Mouse (Mus musculus) kidney, embryonic 14.5 days (tissue): Measurements from ENCODE around the gene Sp100. TPM values are rescaled to one million over a fixed set of nuclear protein-coding genes. Genes with fewer than 3 reads are reported as not detected.

Experiments
- ATAC-seq: fragments of 200-750 bp; cut with Nextera tagmentation; 2 replicates; pipeline ENCODE4 v1.8.0; 2017; ENCODE audit warnings: moderate number of reproducible peaks, mild to moderate bottlenecking, moderate TSS enrichment, moderate library complexity; ENCODE audit not compliant: low FRiP score, low TSS enrichment
- H3K27ac ChIP-seq: fragments of 300-500 bp; sonication (generic); 2 replicates; pipeline ENCODE4 v1.5.1; 2014; ENCODE audit warnings: low read depth, mild to moderate bottlenecking, low read length, moderate library complexity, mixed read lengths
- H3K27me3 ChIP-seq: fragments of 300-500 bp; sonication (generic); 2 replicates; pipeline ENCODE4 v1.6.1; 2014; ENCODE audit warnings: mild to moderate bottlenecking, low read length; ENCODE audit not compliant: control insufficient read depth, insufficient read depth
- H3K36me3 ChIP-seq: fragments of 300-500 bp; sonication (generic); 2 replicates; pipeline ENCODE4 v1.6.1; 2014; ENCODE audit warnings: low read length, mixed read lengths; ENCODE audit not compliant: control insufficient read depth, insufficient read depth
- H3K4me1 ChIP-seq: fragments of 300-500 bp; sonication (generic); 2 replicates; pipeline ENCODE4 v1.6.1; 2014; ENCODE audit warnings: low read length, mixed read lengths; ENCODE audit not compliant: control insufficient read depth, insufficient read depth
- H3K4me2 ChIP-seq: fragments of 300-500 bp; sonication (generic); replicated peaks from 2 replicates; pipeline ENCODE4 v1.6.1; 2014; ENCODE audit warnings: low read depth, mild to moderate bottlenecking, low read length
- H3K4me3 ChIP-seq: fragments of 300-500 bp; sonication (generic); 2 replicates; pipeline ENCODE4 v1.5.1; 2014; ENCODE audit warnings: mild to moderate bottlenecking, low read length
- H3K9ac ChIP-seq: fragments of 300-500 bp; sonication (generic); 2 replicates; pipeline ENCODE4 v1.6.1; 2014; ENCODE audit warnings: low read depth, mild to moderate bottlenecking, low read length, moderate library complexity
- H3K9me3 ChIP-seq: fragments of 300-500 bp; sonication (generic); 2 replicates; pipeline ENCODE4 v1.6.1; 2016; ENCODE audit warnings: low read length; ENCODE audit not compliant: control insufficient read depth
- WGBS: fragments of 180-500 bp; shearing (Covaris S2); extraction: QIAGEN DNeasy Blood & Tissue Kit; methylation state at CpG from one replicate; pipeline ENCODE4 v1.1.7; 2014; 5-methylcytosine and 5-hydroxymethylcytosine counted together
- polyA plus RNA-seq: library from polyadenylated mRNA; unstranded; fragments of >200 nt; fragmentation: Nextera tagmentation; extraction: Ambion mirVana; gene quantifications from 2 replicates; pipeline ENCODE4 v1.2.1, GENCODE M21; 2014

Sp100 gene
- polyA plus RNA-seq, 1 experiment from 2014 or later: 1.3 TPM

DNA sequence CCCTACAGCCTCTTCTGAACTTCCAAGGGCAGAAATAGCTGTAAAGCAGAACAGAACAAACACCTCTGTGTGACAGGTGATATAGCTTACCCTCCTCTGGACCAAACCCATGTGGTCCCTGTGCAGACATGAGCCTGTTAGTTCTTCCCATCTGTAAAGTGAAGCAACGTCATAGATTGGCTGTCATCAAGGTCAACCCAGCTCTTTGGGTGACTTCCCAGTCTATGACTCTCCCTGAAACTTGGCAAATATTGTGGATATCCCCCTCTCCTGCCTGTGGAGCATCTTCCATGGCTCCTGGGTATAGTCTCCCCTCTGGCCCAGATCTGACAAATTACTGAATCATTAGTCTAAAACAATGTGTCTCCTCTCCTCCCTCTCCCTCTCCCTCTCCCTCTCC is 42.5 kb downstream of the Sp100 start:
- Histone ChIP-seq H3K27me3 (no peaks in the 10 kb centered on the region), H3K9me3 (no peaks in the 10 kb centered on the region), H3K27ac (no peak overlapping the region), H3K36me3 (no peaks in the 10 kb centered on the region), H3K9ac (no peak overlapping the region), H3K4me1 (no peaks in the 10 kb centered on the region), H3K4me2 (no peak overlapping the region), H3K4me3 (no peak overlapping the region)
- 70% methylated on average over 1 of the region's 1 CpGs for WGBS
- no peak for ATAC-seq

DNA sequence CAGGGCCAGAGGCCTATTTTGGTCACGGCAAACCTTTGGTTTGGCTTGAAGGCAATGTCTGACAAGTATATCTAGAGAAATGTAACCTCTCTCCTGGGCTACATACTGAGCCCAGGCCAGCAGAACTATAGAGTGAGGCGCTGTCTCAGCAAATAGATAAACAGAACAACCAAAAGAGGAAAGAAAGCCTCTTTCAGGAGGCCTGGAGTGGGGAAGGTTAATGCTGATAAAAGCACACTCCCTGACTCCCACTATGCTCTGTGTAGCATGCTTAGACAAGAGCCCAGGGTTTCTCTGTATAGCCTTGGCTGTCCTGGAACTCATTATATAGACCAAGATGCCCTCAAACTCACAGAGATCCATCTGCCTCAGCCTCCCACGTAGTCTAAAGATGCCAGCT is 43.5 kb downstream of the Sp100 start:
- Histone ChIP-seq H3K9ac (no peak overlapping the region), H3K4me2 (no peak overlapping the region), H3K27me3 (no peaks in the 10 kb centered on the region), H3K4me3 (no peak overlapping the region), H3K36me3 (no peaks in the 10 kb centered on the region), H3K4me1 (no peaks in the 10 kb centered on the region), H3K9me3 (no peaks in the 10 kb centered on the region), H3K27ac (no peak overlapping the region)
- no peak for ATAC-seq
- 75% methylated on average over 3 of the region's 3 CpGs for WGBS

DNA sequence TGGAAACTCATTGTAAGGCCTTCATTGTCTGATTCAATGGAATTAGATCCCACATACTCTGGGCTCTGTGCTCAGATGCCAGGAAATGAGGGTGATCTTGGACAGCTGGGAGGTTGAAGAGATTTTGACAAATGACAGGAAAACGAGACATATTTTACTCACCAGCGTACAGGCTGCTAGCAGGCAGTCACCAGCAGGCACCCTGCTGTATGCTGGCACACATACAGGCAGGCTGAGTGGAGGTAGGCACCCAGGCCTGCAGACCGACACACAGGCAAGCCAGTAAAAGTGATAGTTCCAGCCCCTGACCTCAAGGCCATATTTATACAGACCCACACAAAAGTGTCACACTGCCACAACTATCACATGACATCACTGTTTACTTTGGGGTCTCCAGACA is 45.9 kb downstream of the Sp100 start:
- Histone ChIP-seq H3K4me1 (no peaks in the 10 kb centered on the region), H3K27me3 (no peaks in the 10 kb centered on the region), H3K9ac (no peak overlapping the region), H3K36me3 (no peaks in the 10 kb centered on the region), H3K9me3 (no peaks in the 10 kb centered on the region), H3K4me2 (no peak overlapping the region), H3K27ac (no peak overlapping the region), H3K4me3 (no peak overlapping the region)
- no peak for ATAC-seq
- WGBS: 64% methylated on average over 3 of the region's 3 CpGs

DNA sequence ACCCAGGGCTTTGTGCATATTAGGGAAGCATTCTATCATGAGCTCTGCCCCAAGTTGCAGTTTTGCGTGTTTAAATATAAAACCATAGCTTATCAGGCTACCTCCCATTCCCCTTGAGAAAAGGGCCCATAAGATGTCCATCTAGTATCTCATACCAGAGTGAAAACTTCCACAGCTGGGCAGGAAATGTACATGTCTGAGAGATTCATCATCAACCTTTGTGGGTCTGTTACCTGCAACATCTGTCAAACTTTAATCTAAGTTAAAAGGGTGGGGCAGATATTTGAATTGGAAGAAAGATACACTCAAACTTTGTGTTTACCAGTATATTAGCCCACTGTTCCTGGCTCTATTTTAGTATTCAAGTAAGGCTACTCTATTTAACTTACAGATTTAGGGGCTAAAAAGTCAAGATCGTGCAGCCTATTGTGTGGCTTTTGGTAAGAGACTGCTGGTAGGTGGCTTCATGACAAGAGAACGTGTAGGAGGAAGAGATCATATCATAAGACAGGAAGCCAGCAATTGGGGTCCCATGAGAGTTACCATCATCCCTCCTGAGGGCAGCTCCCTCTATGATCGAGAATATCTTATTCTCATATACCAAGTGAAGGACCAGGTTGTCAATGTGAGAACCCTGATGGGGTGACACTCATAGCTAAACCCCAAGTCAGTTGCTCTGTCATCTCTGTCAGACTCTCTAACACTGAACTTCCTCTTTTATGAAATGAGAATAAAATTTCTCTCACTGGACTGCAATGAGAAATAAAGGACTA is 48.1 kb downstream of the Sp100 start:
- no peak for ATAC-seq
- no peaks in the 10 kb centered on the region for H3K27me3 ChIP-seq
- no peak overlapping the region for H3K4me3 ChIP-seq
- 77% methylated on average over 4 of the region's 4 CpGs for WGBS
- H3K27ac ChIP-seq: no peak overlapping the region
- no peaks in the 10 kb centered on the region for H3K4me1 ChIP-seq
- no peak overlapping the region for H3K4me2 ChIP-seq
- H3K9ac ChIP-seq: no peak overlapping the region
- no peaks in the 10 kb centered on the region for H3K9me3 ChIP-seq
- no peaks in the 10 kb centered on the region for H3K36me3 ChIP-seq

DNA sequence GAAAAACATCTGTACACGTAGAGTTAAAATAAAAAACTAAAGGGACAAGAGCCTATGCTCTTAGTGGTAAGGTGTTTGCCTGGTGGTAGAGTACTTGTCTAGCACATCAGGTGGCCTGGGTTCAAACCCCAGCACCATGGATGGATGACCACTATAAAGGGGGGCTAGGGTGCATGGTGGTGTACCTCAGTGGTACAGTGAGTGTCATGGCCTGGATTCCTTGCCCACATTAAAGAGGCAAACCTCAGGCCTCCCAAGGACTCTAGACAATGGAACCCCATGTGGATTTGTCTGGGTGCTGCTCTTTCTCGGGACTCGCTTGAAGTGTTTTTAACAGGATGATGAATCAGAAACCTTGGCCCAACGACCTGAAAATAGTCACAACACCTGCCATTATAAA is 52.7 kb downstream of the Sp100 start:
- no peak overlapping the region for H3K27ac ChIP-seq
- H3K9me3 ChIP-seq: no peaks in the 10 kb centered on the region
- no peak overlapping the region for H3K9ac ChIP-seq
- WGBS: 74% methylated on average over 4 of the region's 4 CpGs
- H3K4me3 ChIP-seq: no peak overlapping the region
- H3K4me1 ChIP-seq: 0 out of 2 replicates have a peak, but pooled peaks cover 3% of the 10 kb centered on the region
- no peaks in the 10 kb centered on the region for H3K36me3 ChIP-seq
- no peak overlapping the region for H3K4me2 ChIP-seq
- no peaks in the 10 kb centered on the region for H3K27me3 ChIP-seq
- ATAC-seq: no peak

DNA sequence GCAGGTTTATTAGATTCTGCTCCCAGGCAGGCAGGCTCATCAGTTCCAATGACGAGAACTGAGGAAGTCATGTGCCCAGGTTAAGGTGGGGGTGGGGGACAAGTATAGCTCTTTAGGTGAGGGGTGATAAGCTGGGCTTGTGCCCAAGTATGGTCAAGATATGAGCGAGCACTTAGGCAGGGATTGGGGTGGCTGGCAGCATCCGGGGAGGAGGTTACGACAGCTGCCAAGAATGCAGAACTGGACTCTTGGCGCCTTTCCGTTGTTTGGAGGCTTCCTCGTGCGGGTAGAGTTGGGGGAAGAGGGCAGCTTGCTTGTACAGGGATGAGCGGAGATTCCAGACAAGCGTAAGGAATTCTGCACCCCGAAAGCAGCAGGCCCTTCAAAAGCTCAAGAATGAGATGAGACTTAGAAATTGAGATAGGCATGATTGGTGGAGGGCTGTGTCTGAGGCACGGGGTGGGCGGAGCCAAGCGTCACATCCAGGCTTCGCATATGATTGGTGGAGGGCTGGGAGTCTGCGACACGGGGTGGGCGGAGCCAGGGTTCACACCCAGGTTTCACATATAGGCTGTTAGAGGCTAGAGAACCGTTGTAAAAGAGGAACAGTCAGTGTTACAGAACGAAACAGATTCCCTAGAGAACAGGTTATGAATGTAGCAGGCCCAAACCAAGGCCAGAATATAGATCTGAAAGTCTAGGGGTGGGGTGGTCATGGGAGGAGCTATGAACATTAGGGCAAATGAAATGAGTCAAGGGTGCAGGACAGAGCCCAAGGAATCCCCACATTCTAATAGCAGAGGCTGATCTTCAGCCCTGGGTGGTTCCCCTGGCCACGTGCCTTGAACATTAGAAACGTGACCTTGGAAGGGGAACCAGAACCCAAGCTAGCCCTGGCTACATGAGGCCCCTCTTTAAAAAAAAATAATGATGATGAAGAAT is 53.7 kb downstream of the Sp100 start:
- Histone ChIP-seq H3K4me2 (peak overlapping the region; percentile 38), H3K4me1 (0 out of 2 replicates have a peak, but pooled peaks cover 3% of the 10 kb centered on the region), H3K4me3 (peak overlapping the region; percentile 20), H3K36me3 (no peaks in the 10 kb centered on the region), H3K9ac (0 out of 2 replicates have a peak overlapping the region, but pooled peaks have one; percentile 23), H3K27ac (no peak overlapping the region), H3K27me3 (no peaks in the 10 kb centered on the region), H3K9me3 (no peaks in the 10 kb centered on the region)
- ATAC-seq: peak; percentile 96
- WGBS: 25% methylated on average over 22 of the region's 22 CpGs

DNA sequence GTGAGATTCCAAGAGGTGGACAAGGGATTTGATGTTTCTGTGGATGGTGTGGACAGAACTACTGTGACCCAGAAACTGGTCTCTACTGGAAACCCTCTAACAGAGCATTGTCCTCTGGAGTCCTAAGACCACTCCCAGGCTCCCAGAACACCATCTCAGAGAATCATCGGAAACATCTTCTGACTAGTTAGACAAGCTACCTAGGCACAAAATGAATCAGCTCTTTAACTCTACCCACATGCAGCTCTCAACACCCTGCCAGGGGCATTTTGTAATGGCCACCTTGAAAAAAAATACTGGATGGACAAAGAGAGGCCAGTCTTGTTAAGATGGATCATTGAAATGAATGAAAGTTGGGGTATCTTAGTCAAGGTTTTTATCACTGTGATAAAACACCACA is 55.8 kb downstream of the Sp100 start:
- Histone ChIP-seq H3K27me3 (no peaks in the 10 kb centered on the region), H3K4me1 (0 out of 2 replicates have a peak, but pooled peaks cover 3% of the 10 kb centered on the region), H3K9ac (no peak overlapping the region), H3K4me2 (no peak overlapping the region), H3K9me3 (no peaks in the 10 kb centered on the region), H3K27ac (no peak overlapping the region), H3K36me3 (no peaks in the 10 kb centered on the region), H3K4me3 (no peak overlapping the region)
- WGBS: 92% methylated on average over 1 of the region's 1 CpGs
- ATAC-seq: no peak

DNA sequence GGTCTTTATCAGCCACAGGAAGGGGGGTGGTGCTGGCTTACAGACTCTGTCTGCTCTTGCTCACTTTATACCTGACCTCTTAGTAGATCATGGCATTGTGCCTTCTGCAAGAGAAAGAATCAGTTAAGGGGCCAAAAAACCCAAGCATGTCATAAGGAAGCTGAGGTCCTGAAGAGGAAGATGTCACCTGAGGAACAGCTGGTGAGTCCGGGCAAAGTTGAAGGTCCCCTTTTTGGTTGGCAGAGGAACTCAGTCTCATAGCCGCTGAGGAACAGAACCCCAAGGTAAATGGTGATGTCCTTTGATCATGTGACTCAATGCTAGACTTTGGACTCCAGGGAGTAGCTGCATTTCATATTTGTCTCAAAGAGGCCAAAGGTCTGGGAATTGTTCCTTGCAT is 57.0 kb downstream of the Sp100 start:
- H3K4me3 ChIP-seq: no peak overlapping the region
- no peak for ATAC-seq
- H3K9ac ChIP-seq: no peak overlapping the region
- H3K9me3 ChIP-seq: no peaks in the 10 kb centered on the region
- 0 out of 2 replicates have a peak, but pooled peaks cover 3% of the 10 kb centered on the region for H3K4me1 ChIP-seq
- no peak overlapping the region for H3K4me2 ChIP-seq
- no peaks in the 10 kb centered on the region for H3K36me3 ChIP-seq
- H3K27me3 ChIP-seq: no peaks in the 10 kb centered on the region
- no peak overlapping the region for H3K27ac ChIP-seq
- WGBS: 100% methylated on average over 2 of the region's 2 CpGs

DNA sequence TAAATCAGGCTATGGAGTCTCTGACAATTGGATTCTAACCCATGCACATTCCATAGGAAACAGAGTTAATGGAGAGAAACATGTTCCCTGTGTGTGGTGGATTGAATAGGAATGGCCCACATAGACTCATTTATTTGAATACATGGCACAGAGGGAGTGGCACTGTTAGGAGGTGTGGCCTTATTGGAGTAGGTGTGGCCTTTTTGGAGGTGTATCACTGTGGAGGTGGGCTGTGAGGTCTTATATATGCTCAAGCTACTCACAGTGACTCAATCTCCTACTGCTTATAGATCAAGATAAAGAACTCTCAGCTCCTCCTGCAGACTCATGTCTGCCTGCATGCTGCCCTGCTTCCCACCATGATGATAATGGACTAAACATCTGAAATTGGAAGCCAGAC is 64.7 kb downstream of the Sp100 start:
- H3K9me3 ChIP-seq: no peaks in the 10 kb centered on the region; the same call in 1 of the 2 replicates
- no peaks in the 10 kb centered on the region for H3K27me3 ChIP-seq
- no peaks in the 10 kb centered on the region for H3K4me1 ChIP-seq
- H3K4me3 ChIP-seq: no peak overlapping the region
- no peak overlapping the region for H3K27ac ChIP-seq
- ATAC-seq: no peak
- H3K9ac ChIP-seq: no peak overlapping the region
- no peak overlapping the region for H3K4me2 ChIP-seq
- no peaks in the 10 kb centered on the region for H3K36me3 ChIP-seq
